Mouse (Mus musculus) MEL (cell line): Measurements from ENCODE around the gene Adgrg1. TPM values are rescaled to one million over a fixed set of nuclear protein-coding genes. Genes with fewer than 3 reads are reported as not detected.

Source experiments
- DNase-seq: peaks from one replicate; pipeline ENCODE4 v3.0.0; 2011; ENCODE audit warnings: low read depth, low spot score
- H3K27ac ChIP-seq: 2 replicates; pipeline ENCODE4 v1.5.1; 2012; ENCODE audit warnings: low read depth, mild to moderate bottlenecking, control low read depth, low read length, moderate library complexity; ENCODE audit not compliant: control insufficient read depth
- H3K27me3 ChIP-seq, 2 experiments: fragments of 150-350 bp in 1 of 2; sonication (generic) in 1 of 2; 2 replicates each; pipeline ENCODE4 v1.6.1; 2012; ENCODE audit warnings: low read length in 2 of 2, mild to moderate bottlenecking in 2 of 2, improper control_type of control experiment in 1 of 2, moderate library complexity in 1 of 2; ENCODE audit not compliant: insufficient read depth in 2 of 2, control insufficient read depth in 1 of 2
- H3K36me3 ChIP-seq, 2 experiments: 2 replicates each; pipeline ENCODE4 v1.6.1; 2012 to 2014; ENCODE audit warnings: low read length in 2 of 2, improper control_type of control experiment in 1 of 2, inconsistent platforms in 1 of 2, mild to moderate bottlenecking in 1 of 2; ENCODE audit not compliant: insufficient read depth in 2 of 2, control insufficient read depth in 1 of 2
- H3K4me1 ChIP-seq, 2 experiments: fragments of 150-350 bp in 1 of 2; sonication (generic) in 1 of 2; 2 replicates each; pipeline ENCODE4 v1.6.1; 2012; ENCODE audit warnings: low read length in 2 of 2, improper control_type of control experiment in 1 of 2, mild to moderate bottlenecking in 1 of 2; ENCODE audit not compliant: insufficient read depth in 2 of 2, control insufficient read depth in 1 of 2
- H3K4me3 ChIP-seq, 2 experiments: fragments of 150-350 bp in 1 of 2; sonication (generic) in 1 of 2; 2 replicates each; pipeline ENCODE4 v1.5.1; 2012; ENCODE audit warnings: low read depth in 2 of 2, low read length in 2 of 2, mild to moderate bottlenecking in 2 of 2, moderate library complexity in 2 of 2, control low read depth in 1 of 2, improper control_type of control experiment in 1 of 2; ENCODE audit not compliant: control insufficient read depth in 1 of 2, insufficient read depth in 1 of 2
- H3K79me2 ChIP-seq: 2 replicates; pipeline ENCODE4 v1.6.1; 2012; ENCODE audit warnings: mild to moderate bottlenecking, low read length, moderate library complexity; ENCODE audit not compliant: control insufficient read depth, poor library complexity, insufficient read depth
- H3K9ac ChIP-seq: 2 replicates; pipeline ENCODE4 v1.6.1; 2012; ENCODE audit warnings: low read depth, mild to moderate bottlenecking, control low read depth, low read length, moderate library complexity; ENCODE audit not compliant: control insufficient read depth, poor library complexity, severe bottlenecking
- H3K9me3 ChIP-seq: fragments of 150-350 bp; sonication (generic); replicated peaks from 2 replicates; pipeline ENCODE4 v1.6.1; 2012; ENCODE audit warnings: mild to moderate bottlenecking, low read length, improper control_type of control experiment, moderate library complexity; ENCODE audit not compliant: insufficient read depth
- BHLHE40 ChIP-seq: IDR thresholded peaks from 2 replicates; pipeline ENCODE4 v1.6.1; 2012; ENCODE audit warnings: low read depth, mild to moderate bottlenecking, inconsistent platforms, low read length, improper control_type of control experiment, borderline replicate concordance
- CHD1 ChIP-seq: IDR thresholded peaks from 2 replicates; pipeline ENCODE4 v1.6.1; 2012; ENCODE audit warnings: low read depth, mild to moderate bottlenecking, inconsistent platforms, low read length, improper control_type of control experiment
- CHD2 ChIP-seq: IDR thresholded peaks from 2 replicates; pipeline ENCODE4 v1.6.1; 2011; ENCODE audit warnings: low read length, improper control_type of control experiment
- EP300 ChIP-seq, 2 experiments: IDR thresholded peaks; 2 replicates each; pipeline ENCODE4 v1.6.1; 2011; ENCODE audit warnings: improper control_type of control experiment in 2 of 2, low read length in 2 of 2, low read depth in 1 of 2, mild to moderate bottlenecking in 1 of 2
- ETS1 ChIP-seq: IDR thresholded peaks from 2 replicates; pipeline ENCODE4 v1.6.1; 2012; ENCODE audit warnings: low read depth, mild to moderate bottlenecking, inconsistent platforms, low read length, improper control_type of control experiment, moderate library complexity
- GATA1 ChIP-seq: IDR thresholded peaks from 2 replicates; pipeline ENCODE4 v1.6.1; 2011; ENCODE audit warnings: low read depth, low read length, improper control_type of control experiment
- HCFC1 ChIP-seq: IDR thresholded peaks from 2 replicates; pipeline ENCODE4 v1.6.1; 2012; ENCODE audit warnings: low read depth, mild to moderate bottlenecking, inconsistent platforms, low read length, improper control_type of control experiment, moderate library complexity
- KAT2A ChIP-seq: conservative IDR thresholded peaks from 2 replicates; pipeline ENCODE4 v1.6.1; 2012; ENCODE audit warnings: low read depth, low read length, improper control_type of control experiment, inconsistent platforms
- MAX ChIP-seq: IDR thresholded peaks from 2 replicates; pipeline ENCODE4 v1.6.1; 2011; ENCODE audit warnings: low read length, improper control_type of control experiment
- MAZ ChIP-seq: IDR thresholded peaks from 2 replicates; pipeline ENCODE4 v1.6.1; 2012; ENCODE audit warnings: low read depth, mild to moderate bottlenecking, inconsistent platforms, low read length, improper control_type of control experiment
- MEF2A ChIP-seq: IDR thresholded peaks from 2 replicates; pipeline ENCODE4 v1.6.1; 2014; ENCODE audit warnings: low read depth, mild to moderate bottlenecking, inconsistent platforms, low read length, improper control_type of control experiment; ENCODE audit not compliant: poor library complexity, insufficient replicate concordance, severe bottlenecking; ENCODE audit errors: extremely low read depth
- MXI1 ChIP-seq: IDR thresholded peaks from 2 replicates; pipeline ENCODE4 v1.6.1; 2011; ENCODE audit warnings: mild to moderate bottlenecking, low read depth, low read length, improper control_type of control experiment
- NRF1 ChIP-seq: IDR thresholded peaks from 2 replicates; pipeline ENCODE4 v1.6.1; 2014; ENCODE audit warnings: low read depth, mild to moderate bottlenecking, inconsistent platforms, low read length, improper control_type of control experiment, moderate library complexity; ENCODE audit not compliant: poor library complexity, insufficient read depth, severe bottlenecking
- POLR2AphosphoS2 ChIP-seq: IDR thresholded peaks from 2 replicates; pipeline ENCODE4 v1.6.1; 2011; ENCODE audit warnings: low read length, improper control_type of control experiment
- POLR2AphosphoS5 ChIP-seq: IDR thresholded peaks from 2 replicates; pipeline ENCODE4 v1.6.1; 2012; ENCODE audit warnings: low read depth, borderline replicate concordance, mild to moderate bottlenecking, inconsistent platforms, low read length, moderate library complexity, mixed read lengths
- RAD21 ChIP-seq: IDR thresholded peaks from 2 replicates; pipeline ENCODE4 v1.6.1; 2011; ENCODE audit warnings: mild to moderate bottlenecking, low read depth, low read length, improper control_type of control experiment
- RCOR1 ChIP-seq: IDR thresholded peaks from 2 replicates; pipeline ENCODE4 v1.6.1; 2012; ENCODE audit warnings: low read depth, mild to moderate bottlenecking, inconsistent platforms, low read length, improper control_type of control experiment
- SMC3 ChIP-seq: IDR thresholded peaks from 2 replicates; pipeline ENCODE4 v1.6.1; 2011; ENCODE audit warnings: low read depth, low read length, improper control_type of control experiment
- TAL1 ChIP-seq: IDR thresholded peaks from 2 replicates; pipeline ENCODE4 v1.6.1; 2012; ENCODE audit warnings: mild to moderate bottlenecking, inconsistent platforms, low read length, moderate library complexity, mixed read lengths
- TBP ChIP-seq: IDR thresholded peaks from 2 replicates; pipeline ENCODE4 v1.8.0; 2011; ENCODE audit warnings: low read depth, low read length, improper control_type of control experiment
- TCF12 ChIP-seq: IDR thresholded peaks from 2 replicates; pipeline ENCODE4 v1.6.1; 2014; ENCODE audit warnings: low read depth, mild to moderate bottlenecking, inconsistent platforms, low read length, improper control_type of control experiment, moderate library complexity
- ZC3H11A ChIP-seq: IDR thresholded peaks from 2 replicates; pipeline ENCODE4 v1.6.1; 2012; ENCODE audit warnings: low read depth, mild to moderate bottlenecking, inconsistent platforms, low read length, improper control_type of control experiment
- ZMIZ1 ChIP-seq: IDR thresholded peaks from 2 replicates; pipeline ENCODE4 v1.6.1; 2012; ENCODE audit warnings: low read depth, mild to moderate bottlenecking, inconsistent platforms, low read length, improper control_type of control experiment, moderate library complexity
- polyA plus RNA-seq, 2 experiments: library from polyadenylated mRNA; stranded (reverse) in 1 of 2; unstranded in 1 of 2; fragments of >175 nt in 1 of 2; fragments of >200 nt in 1 of 2; gene quantifications; 2 replicates each; pipeline versions ENCODE4 v1.2.1 to v1.2.4; 2012; ENCODE audit warnings: low replicate concordance in 2 of 2, low read depth in 1 of 2; ENCODE audit not compliant: insufficient read length in 2 of 2, insufficient read depth in 1 of 2, missing spikeins in 1 of 2
- total RNA-seq: library from RNA; depleted of rRNA; stranded (reverse); fragments of 300-350 nt; gene quantifications from 2 replicates; pipeline ENCODE4 v1.2.3, GENCODE M21; 2012

Gene Adgrg1
- total and polyA plus RNA-seq, 3 experiments, result 4.2 to 33.2 TPM; not detected in 1

DNA sequence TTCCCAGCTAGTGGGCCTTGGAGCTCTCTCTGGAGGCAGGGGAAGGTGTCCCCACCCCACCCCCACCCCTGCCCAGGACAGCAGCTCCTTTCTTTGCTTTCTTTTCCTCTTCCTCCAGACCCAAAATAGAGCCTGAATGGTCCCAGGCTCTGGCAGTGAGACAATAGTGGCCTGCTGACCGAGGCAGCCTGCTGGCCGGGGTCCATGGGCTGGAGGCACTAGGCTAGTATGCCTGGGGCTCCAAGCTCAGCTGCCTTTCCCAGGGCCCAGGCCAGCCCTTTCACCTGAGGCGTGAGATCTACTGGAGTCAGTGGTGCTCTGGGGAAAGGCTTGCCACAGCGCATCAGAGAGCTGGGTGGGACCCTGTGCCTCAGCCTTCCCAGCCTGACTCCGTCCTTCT, 18.0 kb downstream of the Adgrg1 start:
- no peak for TF ChIP-seq GATA1
- TF ChIP-seq MAX, result no peak
- no peak for TF ChIP-seq RAD21
- no peak for TF ChIP-seq MEF2A
- no peak for TF ChIP-seq TCF12
- no peak for TF ChIP-seq CHD2
- no peak for TF ChIP-seq EP300 (IDR thresholded peaks at IDR 0.05; ENCODE audit: low read depth in 1 of 2, low read length in 2 of 2)
- no peak for TF ChIP-seq TAL1
- no peak for TF ChIP-seq ETS1
- no peak for TF ChIP-seq KAT2A
- TF ChIP-seq, all 39 proteins: peak for 0
- H3K4me3 ChIP-seq, result no peak overlapping the region
- H3K9ac ChIP-seq, result no peak overlapping the region
- H3K27me3 ChIP-seq, result no peaks in the 10 kb centered on the region
- no peaks in the 10 kb centered on the region for H3K79me2 ChIP-seq
- no peaks in the 10 kb centered on the region for H3K9me3 ChIP-seq
- H3K27ac ChIP-seq, result no peak overlapping the region
- no peak for DNase-seq
- H3K4me1 ChIP-seq, result peaks cover 0 to 3% of the 10 kb centered on the region in 2 experiments; a peak in 1 of 4 replicates
- no peaks in the 10 kb centered on the region; a peak in 1 of 4 replicates for H3K36me3 ChIP-seq

DNA sequence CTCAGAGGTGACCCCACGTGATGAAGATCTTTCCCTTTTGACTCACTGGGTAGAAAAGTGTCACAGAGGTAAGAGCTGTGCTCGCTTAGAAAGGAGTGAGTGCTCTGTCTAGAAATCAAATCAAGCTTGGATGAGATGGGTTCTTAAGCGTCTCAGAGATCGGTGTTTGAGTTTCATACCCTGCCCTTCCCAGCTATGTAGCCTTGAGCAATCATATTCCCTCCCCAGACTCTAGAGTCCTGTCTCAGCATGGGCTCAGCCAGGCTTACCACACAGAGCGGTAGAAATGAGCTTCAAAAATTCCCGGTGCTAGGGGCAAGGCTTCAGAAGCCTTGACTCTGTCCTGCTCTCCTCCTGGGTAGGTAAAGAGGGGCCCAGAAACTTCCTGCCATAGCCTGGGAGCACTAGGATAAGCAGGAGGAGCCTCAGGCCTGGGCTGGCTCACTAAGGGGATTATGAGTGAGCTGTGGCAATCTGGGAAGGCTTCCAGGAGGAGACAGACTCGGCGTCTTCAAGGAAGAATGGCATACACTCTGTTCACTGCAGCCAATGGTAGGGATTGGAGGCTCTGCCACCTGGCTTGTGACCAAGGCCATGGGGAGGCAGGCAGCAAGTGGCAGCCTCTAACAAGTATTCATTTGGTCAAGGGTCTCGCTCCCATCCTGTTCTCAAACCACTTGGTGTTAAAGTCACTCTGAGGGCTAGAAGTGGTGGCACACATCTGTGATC, 18.6 kb downstream of the Adgrg1 start:
- H3K4me3 ChIP-seq, result no peak overlapping the region
- H3K27me3 ChIP-seq, result no peaks in the 10 kb centered on the region
- H3K79me2 ChIP-seq, result no peaks in the 10 kb centered on the region
- H3K27ac ChIP-seq, result no peak overlapping the region
- no peaks in the 10 kb centered on the region for H3K9me3 ChIP-seq
- no peak overlapping the region for H3K9ac ChIP-seq
- no peaks in the 10 kb centered on the region; a peak in 1 of 4 replicates for H3K36me3 ChIP-seq
- no peak for DNase-seq
- TF ChIP-seq POLR2AphosphoS5 (no peak), TBP (no peak), ZMIZ1 (no peak), RAD21 (no peak), RCOR1 (no peak), GATA1 (no peak), MAZ (no peak), HCFC1 (no peak), CHD1 (no peak), ZC3H11A (no peak), SMC3 (no peak), NRF1 (no peak), MEF2A (no peak), BHLHE40 (no peak), MXI1 (no peak), CHD2 (no peak), KAT2A (no peak), POLR2AphosphoS2 (no peak)
- peaks cover 0 to 7% of the 10 kb centered on the region in 2 experiments; a peak in 1 of 4 replicates for H3K4me1 ChIP-seq
